Mouse (Mus musculus): ENCODE measurements around the gene Polr2e. TPM values are rescaled to one million over a fixed set of nuclear protein-coding genes. Genes with fewer than 3 reads are reported as not detected.
"Not testable (repeated sequence)": the region's sequence is repeated elsewhere in the genome, so short reads cannot be mapped to it uniquely, and the experiment has no call there.

Gene Polr2e
- polyA plus RNA-seq, 1 experiment from 2014 or later = 233 TPM

GRCm38 (mm10) chr10:80045364-80045763, 5.8 kb upstream of the Polr2e start:
- H3K9me3 ChIP-seq; H3K27me3 ChIP-seq (ENCODE audit: insufficient read depth, poor library complexity, severe bottlenecking); H3K27ac ChIP-seq; H3K4me3 ChIP-seq; H3K36me3 ChIP-seq; DNase-seq (ENCODE audit: low spot score): not testable (repeated sequence)
- WGBS = 68% methylated on average over 4 of the region's 4 CpGs
- H3K4me1 ChIP-seq = peaks cover 29% of the 10 kb centered on the region

- Histone ChIP-seq H3K4me1 (peaks cover 29% of the 10 kb centered on the region), H3K27me3 (ENCODE audit: insufficient read depth, poor library complexity, severe bottlenecking) (no peaks in the 10 kb centered on the region), H3K36me3 (no peaks in the 10 kb centered on the region), H3K4me3 (no peak overlapping the region), H3K27ac (peak overlapping the region; percentile 65; the same call in 1 of the 2 replicates), H3K9me3 (no peaks in the 10 kb centered on the region)
- no peak for DNase-seq (ENCODE audit: low spot score)
- WGBS = 38% methylated on average over 4 of the region's 4 CpGs
Measured at GRCm38 (mm10) chr10:80044087-80044486, 4.5 kb upstream of the Polr2e start.

- H3K9me3 ChIP-seq; H3K27me3 ChIP-seq (ENCODE audit: insufficient read depth, poor library complexity, severe bottlenecking); H3K4me3 ChIP-seq; DNase-seq (ENCODE audit: low spot score): not testable (repeated sequence)
- Histone ChIP-seq H3K36me3 (peaks cover 21% of the 10 kb centered on the region), H3K4me1 (peaks cover 22% of the 10 kb centered on the region), H3K27ac (0 out of 2 replicates have a peak overlapping the region, but pooled peaks have one; percentile 0)
- WGBS = 82% methylated on average over 8 of the region's 8 CpGs
Measured at GRCm38 (mm10) chr10:80041409-80042060, 1.9 kb upstream of the Polr2e start.

DNA sequence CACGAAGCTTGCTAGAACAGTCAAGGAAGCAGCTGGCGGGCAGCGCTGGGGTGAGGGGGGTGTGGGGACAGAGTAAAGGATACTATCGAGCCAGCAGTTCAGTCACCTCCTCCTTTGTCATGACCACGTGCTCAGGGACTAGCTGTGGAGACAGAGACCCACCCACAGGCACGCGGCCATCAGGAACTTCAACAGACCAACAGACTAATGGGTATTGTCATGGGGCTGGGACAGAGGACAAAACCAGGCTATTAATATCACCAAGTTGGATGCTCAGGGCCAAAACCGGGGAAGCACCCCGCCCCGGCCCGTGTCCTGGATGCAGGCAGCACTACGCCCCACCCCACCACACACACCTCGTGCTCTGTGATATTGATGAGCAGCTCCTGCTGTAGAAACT, 2.8 kb downstream of the Polr2e start:
- Histone ChIP-seq H3K27ac (no peak overlapping the region), H3K9me3 (no peaks in the 10 kb centered on the region), H3K4me1 (peaks cover 61% of the 10 kb centered on the region), H3K4me3 (0 out of 2 replicates have a peak overlapping the region, but pooled peaks have one; percentile 12), H3K27me3 (ENCODE audit: insufficient read depth, poor library complexity, severe bottlenecking) (no peaks in the 10 kb centered on the region), H3K36me3 (peaks cover 44% of the 10 kb centered on the region)
- WGBS = 93% methylated on average over 13 of the region's 13 CpGs
- no peak for DNase-seq (ENCODE audit: low spot score)

- no peak overlapping the region for H3K4me3 ChIP-seq
- no peak for DNase-seq (ENCODE audit: low spot score)
- peak overlapping the region; percentile 48; the same call in 1 of the 2 replicates for H3K27ac ChIP-seq
- no peaks in the 10 kb centered on the region for H3K27me3 ChIP-seq (ENCODE audit: insufficient read depth, poor library complexity, severe bottlenecking)
- WGBS = 87% methylated on average over 5 of the region's 5 CpGs
- peaks cover 51% of the 10 kb centered on the region for H3K36me3 ChIP-seq
- no peaks in the 10 kb centered on the region for H3K9me3 ChIP-seq
- peaks cover 67% of the 10 kb centered on the region for H3K4me1 ChIP-seq
Measured at GRCm38 (mm10) chr10:80035686-80036085, 3.9 kb downstream of the Polr2e start.

DNA sequence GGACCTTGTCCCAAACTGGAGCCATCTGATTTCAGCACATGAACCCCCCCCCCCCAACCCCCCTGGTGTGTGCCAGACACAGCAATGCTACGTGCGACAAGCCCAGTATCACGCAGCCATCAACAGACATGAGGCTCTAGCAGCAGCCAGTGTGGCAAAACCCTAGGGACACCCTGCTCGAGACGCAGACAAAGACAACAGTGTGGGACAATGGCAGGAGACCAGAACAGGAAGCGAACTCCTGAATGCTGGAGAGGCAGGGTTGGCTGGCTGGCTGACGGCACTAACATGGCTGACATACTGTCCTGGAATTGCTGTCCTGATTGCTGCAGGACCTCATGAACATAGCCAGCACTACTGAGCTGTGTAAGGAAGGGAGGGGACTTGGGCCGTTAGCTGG, 4.4 kb downstream of the Polr2e start:
- Histone ChIP-seq H3K27ac (peak overlapping the region; percentile 48; the same call in 1 of the 2 replicates), H3K9me3 (no peaks in the 10 kb centered on the region), H3K27me3 (ENCODE audit: insufficient read depth, poor library complexity, severe bottlenecking) (no peaks in the 10 kb centered on the region), H3K36me3 (peaks cover 56% of the 10 kb centered on the region), H3K4me1 (peaks cover 67% of the 10 kb centered on the region), H3K4me3 (no peak overlapping the region)
- DNase-seq (ENCODE audit: low spot score) = no peak
- 66% methylated on average over 8 of the region's 8 CpGs for WGBS

DNA sequence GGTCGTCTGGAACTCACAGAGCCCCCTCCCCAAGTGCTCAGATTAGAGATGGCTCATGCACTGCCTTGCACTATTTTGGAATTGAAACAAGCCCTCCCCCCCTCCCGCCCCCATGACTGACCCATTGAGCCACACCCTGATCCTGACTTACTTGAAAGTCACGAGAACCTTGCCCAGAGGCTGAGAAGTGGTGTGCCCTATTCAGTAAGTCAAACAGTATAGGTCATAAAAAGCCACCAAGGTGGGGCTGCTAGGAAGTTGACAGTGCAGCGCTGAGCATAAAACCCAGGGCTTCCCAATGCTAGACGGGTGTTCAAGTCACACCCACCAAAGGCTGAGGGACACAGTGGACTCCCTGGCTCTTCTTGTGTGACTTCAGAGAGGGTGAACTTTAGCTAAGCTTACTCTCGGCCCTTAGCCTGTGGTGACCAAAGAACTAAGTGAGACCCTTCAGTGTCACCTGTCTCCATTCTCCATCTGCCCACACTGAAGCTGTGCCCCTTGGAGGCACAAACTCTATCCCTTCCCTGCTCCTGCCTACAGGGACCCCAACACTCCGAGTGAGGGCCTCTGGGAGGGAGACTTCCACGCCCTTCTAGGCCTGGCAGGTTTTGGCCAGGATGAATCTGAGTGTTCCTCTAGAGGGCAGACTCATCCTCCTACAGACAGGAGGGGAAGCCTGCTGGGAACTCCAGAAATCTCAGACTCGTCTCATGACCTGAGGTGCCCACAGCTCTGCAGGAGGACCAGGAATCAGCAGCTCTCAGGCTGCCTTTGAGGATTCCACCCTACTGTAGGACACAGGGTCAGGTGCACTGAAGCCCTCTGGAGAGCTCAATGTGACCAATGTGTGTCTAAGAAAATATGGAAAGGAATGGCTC, 5.8 kb downstream of the Polr2e start:
- peaks cover 61% of the 10 kb centered on the region for H3K4me1 ChIP-seq
- no peaks in the 10 kb centered on the region for H3K27me3 ChIP-seq (ENCODE audit: insufficient read depth, poor library complexity, severe bottlenecking)
- 27% methylated on average over 9 of the region's 9 CpGs for WGBS
- H3K36me3 ChIP-seq = peaks cover 68% of the 10 kb centered on the region
- H3K4me3 ChIP-seq = peak overlapping the region; percentile 20; the same call in 1 of the 2 replicates
- H3K27ac ChIP-seq = peak overlapping the region; percentile 78
- DNase-seq (ENCODE audit: low spot score) = no peak
- H3K9me3 ChIP-seq = no peaks in the 10 kb centered on the region

DNA sequence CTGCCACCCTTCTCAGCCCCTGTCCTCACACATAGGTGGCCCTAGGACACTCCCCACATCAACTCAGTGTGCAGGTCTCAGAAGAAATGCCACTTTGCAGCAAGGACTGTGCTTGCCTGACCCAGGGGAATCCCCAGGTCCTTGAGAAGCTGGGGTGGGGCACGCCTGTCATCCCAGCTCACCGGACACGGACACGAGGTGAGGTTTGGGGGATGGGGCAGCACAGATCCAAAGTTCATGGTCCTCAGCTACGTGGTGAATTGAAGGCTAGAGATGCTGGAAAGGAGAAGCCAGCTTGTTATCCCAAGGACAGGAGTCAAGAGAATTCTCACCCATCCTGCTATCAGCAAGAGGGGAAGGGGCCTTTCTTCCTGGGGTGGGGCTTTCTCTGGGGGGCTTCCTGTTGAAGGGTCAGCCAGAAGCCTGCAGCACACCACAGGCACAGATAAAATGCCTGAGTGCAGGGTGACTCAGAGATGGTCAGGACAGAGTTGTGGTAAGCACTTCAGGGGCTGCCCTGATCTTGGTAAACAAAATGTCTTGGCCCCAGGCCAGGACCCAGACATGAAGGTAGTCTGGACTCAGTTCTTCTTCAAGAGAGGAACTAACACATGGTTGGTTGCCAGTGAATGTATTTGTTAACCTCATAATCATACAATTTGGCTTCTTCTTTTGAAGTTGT, 6.7 kb downstream of the Polr2e start:
- Histone ChIP-seq H3K36me3 (peaks cover 64% of the 10 kb centered on the region), H3K4me3 (peak overlapping the region; percentile 20; the same call in 1 of the 2 replicates), H3K9me3 (no peaks in the 10 kb centered on the region), H3K27ac (peak overlapping the region; percentile 78), H3K27me3 (ENCODE audit: insufficient read depth, poor library complexity, severe bottlenecking) (no peaks in the 10 kb centered on the region), H3K4me1 (peaks cover 53% of the 10 kb centered on the region)
- 27% methylated on average over 5 of the region's 5 CpGs for WGBS
- no peak for DNase-seq (ENCODE audit: low spot score)

DNA sequence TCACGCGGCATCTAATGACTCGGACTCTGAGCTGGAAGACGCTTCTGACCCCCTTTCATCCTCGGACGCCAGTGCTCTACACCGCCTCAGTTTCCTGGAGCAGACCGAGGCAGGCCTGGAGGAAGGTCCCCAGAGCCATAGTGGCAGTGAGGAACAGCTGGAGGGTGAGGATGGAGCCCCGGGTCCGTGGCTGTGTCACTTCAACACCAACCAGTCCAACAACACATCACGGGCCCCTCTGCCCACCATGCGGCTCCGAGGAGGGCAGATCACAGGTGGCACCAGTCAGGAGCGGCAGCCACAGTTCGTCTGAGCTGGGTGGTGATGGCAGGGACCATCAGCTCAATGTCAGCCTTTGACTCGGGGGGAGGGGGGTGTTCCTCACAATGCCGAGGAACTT, 8.9 kb downstream of the Polr2e start:
- no peak for DNase-seq (ENCODE audit: low spot score)
- Histone ChIP-seq H3K4me1 (peaks cover 50% of the 10 kb centered on the region), H3K9me3 (no peaks in the 10 kb centered on the region), H3K36me3 (peaks cover 60% of the 10 kb centered on the region), H3K27ac (peak overlapping the region; percentile 45; the same call in 1 of the 2 replicates), H3K4me3 (no peak overlapping the region), H3K27me3 (ENCODE audit: insufficient read depth, poor library complexity, severe bottlenecking) (no peaks in the 10 kb centered on the region)
- WGBS = 86% methylated on average over 17 of the region's 17 CpGs

DNA sequence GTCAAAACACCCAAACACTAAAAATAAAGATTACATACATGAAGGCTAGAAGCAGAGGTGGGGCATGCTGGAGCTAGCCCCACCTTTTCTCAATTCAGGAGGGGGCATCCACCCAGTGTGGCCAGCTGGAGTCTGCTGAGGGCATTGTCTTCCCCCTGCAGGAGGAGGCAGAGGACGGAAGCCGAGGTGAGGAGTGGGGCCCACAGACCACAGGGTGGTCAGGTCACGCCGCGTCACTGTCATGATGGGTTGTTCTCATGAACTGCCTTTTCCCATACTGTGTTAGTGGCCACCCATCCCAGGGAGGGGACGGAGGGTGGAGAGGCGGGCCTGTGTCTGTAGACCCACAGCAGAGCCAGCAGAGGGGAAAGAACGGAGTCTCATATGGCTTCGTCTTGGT, 9.4 kb downstream of the Polr2e start:
- H3K27me3 ChIP-seq (ENCODE audit: insufficient read depth, poor library complexity, severe bottlenecking) = no peaks in the 10 kb centered on the region
- WGBS = 86% methylated on average over 9 of the region's 9 CpGs
- no peak for DNase-seq (ENCODE audit: low spot score)
- no peak overlapping the region for H3K27ac ChIP-seq
- H3K4me3 ChIP-seq = no peak overlapping the region
- H3K36me3 ChIP-seq = peaks cover 55% of the 10 kb centered on the region
- H3K9me3 ChIP-seq = no peaks in the 10 kb centered on the region
- peaks cover 50% of the 10 kb centered on the region for H3K4me1 ChIP-seq

DNA sequence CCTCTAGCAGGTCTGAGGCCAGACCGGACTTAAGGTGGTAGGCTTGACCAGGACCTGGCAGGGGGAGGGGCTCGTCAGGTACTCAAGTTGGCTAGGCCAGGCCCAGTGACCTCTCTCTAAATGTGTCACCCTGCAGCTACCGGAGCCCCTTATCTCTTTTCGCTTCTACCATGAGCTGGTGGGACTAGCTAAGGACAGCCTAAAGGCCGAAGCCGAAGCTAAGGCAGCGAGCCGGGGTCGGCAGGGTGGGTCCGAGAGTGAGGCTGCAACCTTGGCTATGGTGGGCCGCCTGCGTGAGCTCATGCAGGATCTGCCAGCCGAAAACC, 11.1 kb downstream of the Polr2e start:
- Histone ChIP-seq H3K4me3 (no peak overlapping the region), H3K4me1 (peaks cover 40% of the 10 kb centered on the region), H3K27me3 (ENCODE audit: insufficient read depth, poor library complexity, severe bottlenecking) (no peaks in the 10 kb centered on the region), H3K27ac (no peak overlapping the region), H3K9me3 (no peaks in the 10 kb centered on the region), H3K36me3 (peaks cover 45% of the 10 kb centered on the region)
- 88% methylated on average over 13 of the region's 13 CpGs for WGBS
- DNase-seq (ENCODE audit: low spot score) = no peak

- WGBS = 70% methylated on average over 20 of the region's 20 CpGs
- H3K9me3 ChIP-seq = no peaks in the 10 kb centered on the region
- peaks cover 48% of the 10 kb centered on the region for H3K36me3 ChIP-seq
- DNase-seq (ENCODE audit: low spot score) = no peak
- no peak overlapping the region for H3K4me3 ChIP-seq
- H3K27ac ChIP-seq = no peak overlapping the region
- H3K27me3 ChIP-seq (ENCODE audit: insufficient read depth, poor library complexity, severe bottlenecking) = no peaks in the 10 kb centered on the region
- peaks cover 34% of the 10 kb centered on the region for H3K4me1 ChIP-seq
Measured at GRCm38 (mm10) chr10:80027681-80028520, 11.7 kb downstream of the Polr2e start.

Data from heart, embryonic 10.5 days (tissue).